Mouse (Mus musculus) adrenal gland, postnatal 36 days (tissue): ENCODE data around the gene Itpr1. TPM values are rescaled to one million over a fixed set of nuclear protein-coding genes. Genes with fewer than 3 reads are reported as not detected.

Experiments
- DNase-seq, 2 experiments: peaks; one replicate each; pipeline ENCODE4 v3.0.0; 2021; ENCODE audit warnings: mixed read lengths in 1 of 2
- total RNA-seq, 2 experiments: library from RNA; stranded (reverse); gene quantifications; 2 replicates each; pipeline ENCODE4 v1.2.3; 2021

The Itpr1 gene
- total RNA-seq, 2 experiments from 2014 or later, result 124 to 167 TPM

DNA sequence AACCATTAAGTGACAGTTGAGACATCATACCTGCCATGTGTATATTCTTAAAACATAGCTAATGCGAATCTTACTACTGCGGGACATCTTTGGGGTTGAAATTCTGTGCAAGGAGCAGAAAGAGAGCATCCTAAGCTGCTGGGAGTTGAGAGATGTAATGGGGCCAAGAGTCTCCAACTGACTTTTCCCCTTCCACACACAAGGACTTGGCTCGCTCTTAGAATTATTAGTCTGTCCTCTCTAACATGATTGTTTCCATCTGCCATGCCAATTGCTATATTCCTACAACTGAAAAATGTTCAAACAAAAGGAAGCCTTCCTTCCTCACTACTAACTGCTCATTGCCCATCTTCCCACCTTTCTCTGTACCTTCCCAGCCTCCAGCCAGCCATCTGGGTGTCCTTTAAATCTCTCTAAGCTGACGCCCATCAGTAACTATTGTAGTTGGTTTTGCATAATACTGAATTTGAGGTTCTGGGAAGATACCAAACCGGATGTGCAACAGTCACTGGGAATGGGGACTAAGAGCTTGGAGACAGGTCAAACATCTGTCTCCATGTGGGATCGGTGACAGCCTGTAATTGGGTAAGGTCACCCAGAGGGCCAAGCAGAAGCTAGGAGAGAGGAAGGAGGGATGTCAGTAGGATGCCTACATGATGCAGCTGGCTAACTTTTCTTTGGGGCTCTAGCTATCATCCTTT lies 177.9 kb downstream of the Itpr1 start:
- DNase-seq, result no peak

DNA sequence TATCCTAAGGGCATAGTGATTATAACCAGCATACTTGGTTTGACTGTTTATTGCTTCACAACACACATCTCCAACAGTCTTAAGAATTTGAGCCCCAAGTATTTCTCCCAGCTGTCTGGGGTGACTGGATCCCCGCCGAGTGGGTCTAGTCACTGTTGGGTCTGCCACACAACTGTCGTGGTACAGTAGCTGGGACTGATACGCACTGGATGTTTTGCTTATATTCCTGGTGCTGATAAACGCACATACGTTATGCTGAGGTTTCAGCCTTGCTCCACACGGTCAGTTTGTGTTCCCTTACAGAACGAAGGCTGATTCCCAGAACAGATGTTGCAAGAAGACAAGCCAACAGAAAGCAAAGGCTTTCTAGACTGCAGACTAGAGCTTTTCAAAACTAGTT lies 180.2 kb downstream of the Itpr1 start:
- DNase-seq, result no peak

DNA sequence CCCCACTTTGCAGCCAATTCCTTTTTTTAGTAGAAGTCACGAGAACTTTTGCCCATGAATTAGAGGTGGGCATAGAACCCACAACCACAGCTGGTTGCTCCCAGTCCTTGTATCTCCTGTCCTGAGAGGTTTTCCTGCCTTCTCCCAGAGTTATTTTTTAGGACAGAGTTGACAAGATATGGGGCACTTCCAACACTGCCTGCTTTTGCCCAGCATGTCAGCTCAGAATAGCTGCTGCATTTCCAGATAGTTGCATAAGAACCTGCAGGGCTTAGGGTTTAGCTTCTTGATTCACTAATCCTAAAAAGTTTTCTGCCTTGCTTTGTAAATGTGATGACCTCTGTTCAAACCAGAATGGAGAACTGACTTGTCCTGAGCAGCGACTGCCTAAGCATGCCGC lies 185.1 kb downstream of the Itpr1 start:
- no peak for DNase-seq

DNA sequence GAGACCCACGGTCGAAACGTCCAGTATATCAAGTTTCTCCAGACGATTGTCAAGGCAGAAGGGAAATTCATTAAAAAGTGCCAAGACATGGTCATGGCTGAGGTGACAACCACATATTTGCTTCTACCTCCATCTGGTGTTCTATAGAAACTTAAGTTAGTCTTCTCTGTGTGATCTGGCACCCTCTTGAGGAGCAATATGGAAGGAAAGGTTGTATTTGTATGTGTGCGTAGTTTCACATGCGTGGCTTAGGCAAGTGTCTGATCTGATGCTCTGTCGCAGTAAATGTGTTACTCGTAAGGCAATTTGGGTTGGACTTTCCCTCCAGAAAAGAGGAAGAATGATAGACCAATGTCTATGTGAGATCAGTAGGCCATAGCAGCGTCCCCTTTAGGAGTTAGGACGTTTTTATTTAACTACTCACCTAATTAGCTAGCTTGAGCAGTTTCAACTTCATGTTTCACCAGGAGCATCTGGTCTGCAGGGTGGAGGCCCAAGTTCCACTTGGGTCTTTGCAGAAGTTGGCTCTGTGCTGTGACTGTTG lies 188.6 kb downstream of the Itpr1 start:
- no peak for DNase-seq

DNA sequence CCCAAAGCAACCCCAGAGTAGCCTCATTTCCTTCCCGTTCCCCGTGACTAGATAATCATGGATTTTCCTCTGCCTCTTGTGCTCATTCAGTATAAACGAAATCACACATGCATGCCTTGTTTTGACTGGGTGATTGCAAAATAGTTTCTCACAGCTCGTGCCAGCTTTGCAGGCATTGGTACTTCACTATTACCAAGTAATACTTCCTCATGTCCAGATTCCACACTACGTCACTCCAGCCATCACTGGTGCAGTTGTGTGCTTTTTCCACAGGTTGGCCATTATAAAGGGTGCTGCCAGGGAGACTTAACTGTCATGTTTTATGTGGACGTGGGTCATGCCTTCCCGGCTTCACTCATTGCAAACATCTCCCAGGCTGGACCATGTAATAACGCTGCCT lies 191.8 kb downstream of the Itpr1 start:
- no peak for DNase-seq

DNA sequence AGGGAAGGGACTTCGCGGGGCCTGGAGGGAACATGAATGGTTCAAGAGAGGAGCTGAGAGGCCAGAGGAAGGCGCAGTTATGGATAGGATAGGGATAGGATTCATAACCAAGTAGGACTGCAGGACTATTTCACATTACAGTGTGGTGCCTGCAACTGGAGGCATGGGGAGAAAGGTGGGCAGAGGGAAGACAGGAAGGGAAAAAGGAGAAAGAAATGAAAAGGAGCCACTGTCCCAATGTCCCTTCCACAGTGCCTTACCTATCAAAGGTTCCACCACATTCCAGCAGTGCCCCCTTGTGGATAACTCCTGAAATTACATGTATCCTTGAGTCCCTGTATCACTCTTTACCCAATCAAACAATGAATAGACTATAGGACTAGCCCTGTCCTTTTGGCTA lies 195.2 kb downstream of the Itpr1 start:
- peak; percentile 27 to 61 for DNase-seq

DNA sequence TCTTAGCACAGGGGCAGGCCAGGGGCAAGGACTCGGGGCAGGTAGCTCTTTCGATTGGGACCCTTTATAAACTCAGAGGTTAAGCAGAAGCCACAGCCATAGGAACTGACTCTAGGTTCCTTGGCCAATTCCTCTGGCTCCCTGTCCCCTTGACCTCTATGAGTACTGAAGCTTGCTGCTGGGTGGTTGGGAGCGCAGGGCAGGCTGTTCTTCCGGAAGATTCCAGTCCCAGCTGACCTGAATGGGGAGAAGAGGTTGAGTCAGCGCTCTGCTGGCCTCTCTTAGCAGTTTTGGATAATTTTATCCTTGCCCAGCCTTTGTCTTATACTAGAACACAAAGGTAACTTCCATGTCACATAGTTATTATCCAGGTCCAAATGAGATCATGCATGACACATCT lies 195.8 kb downstream of the Itpr1 start:
- DNase-seq, result peak; percentile 28 to 50

DNA sequence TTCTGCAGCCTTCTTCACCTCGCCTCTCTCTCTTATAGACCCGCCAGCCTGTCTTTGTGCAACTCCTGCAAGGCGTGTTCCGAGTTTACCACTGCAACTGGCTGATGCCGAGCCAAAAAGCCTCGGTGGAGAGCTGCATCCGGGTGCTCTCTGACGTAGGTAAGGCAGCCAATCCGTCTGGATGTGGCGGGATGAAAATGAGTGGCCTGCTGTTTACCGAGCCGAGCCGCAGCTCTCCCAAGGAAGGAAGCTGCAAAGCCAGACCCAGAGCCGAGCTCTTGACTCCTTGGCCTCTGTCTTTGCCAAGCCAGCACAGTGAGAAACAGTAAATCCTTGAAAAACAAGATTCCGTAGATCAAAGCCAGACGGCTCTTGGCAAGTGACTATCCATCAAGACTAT lies 197.9 kb downstream of the Itpr1 start:
- peak; percentile 61 to 63 for DNase-seq

DNA sequence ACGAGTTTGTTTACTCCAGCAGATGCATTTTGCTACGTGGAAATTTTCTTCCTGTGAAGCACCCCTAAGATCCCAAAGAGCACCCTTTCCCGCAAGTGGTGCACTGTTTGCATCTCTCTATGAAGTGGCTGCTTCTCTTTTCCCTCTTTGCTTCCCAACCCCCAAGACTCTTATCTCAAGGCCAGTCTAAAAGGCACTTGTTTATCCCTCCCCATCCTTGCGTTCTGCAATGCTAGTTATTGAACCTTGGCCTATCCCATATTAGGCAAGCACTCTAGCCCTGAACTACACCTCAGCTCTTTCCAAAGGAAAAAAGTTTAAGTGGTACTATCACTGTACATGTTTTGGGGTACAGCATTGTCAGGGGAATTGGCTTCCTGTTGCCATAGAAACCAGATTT lies 198.3 kb downstream of the Itpr1 start:
- DNase-seq, result no peak

DNA sequence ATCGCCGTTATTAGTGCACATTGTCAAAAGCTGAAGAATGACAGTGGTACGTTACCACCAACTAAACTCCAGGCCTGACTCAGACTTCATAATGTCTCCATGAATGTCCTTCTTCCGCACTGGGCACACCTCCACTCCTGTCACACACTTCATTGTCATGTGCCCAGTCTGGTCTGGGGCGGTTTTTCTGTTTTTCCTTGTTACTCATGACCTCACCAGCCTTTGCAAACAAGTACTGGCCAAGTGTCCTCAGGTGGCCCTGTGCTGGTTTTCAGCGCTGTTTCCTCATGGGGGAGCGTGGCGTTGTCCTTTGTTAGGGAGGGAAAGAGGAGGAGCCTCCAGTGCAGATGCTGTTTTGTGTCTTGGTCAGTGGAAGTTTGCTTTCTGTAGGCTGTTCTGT lies 200.1 kb downstream of the Itpr1 start:
- DNase-seq, result peak in 1 of 2 experiments; percentile 61

DNA sequence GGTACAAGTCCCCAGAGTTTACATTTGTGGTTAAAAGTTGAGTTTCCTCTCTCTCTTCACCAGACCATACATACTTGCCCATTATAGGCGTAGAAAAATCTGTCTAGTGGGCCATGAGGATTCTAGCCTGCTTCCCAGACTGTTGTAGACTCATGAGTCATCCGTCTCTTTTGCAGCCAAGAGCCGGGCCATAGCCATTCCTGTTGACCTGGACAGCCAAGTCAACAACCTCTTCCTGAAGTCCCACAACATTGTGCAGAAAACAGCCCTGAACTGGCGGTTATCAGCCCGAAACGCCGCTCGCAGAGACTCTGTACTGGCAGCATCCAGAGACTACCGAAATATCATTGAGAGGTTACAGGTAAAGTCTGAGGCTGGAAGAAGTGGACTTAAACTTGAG lies 200.7 kb downstream of the Itpr1 start:
- no peak for DNase-seq

DNA sequence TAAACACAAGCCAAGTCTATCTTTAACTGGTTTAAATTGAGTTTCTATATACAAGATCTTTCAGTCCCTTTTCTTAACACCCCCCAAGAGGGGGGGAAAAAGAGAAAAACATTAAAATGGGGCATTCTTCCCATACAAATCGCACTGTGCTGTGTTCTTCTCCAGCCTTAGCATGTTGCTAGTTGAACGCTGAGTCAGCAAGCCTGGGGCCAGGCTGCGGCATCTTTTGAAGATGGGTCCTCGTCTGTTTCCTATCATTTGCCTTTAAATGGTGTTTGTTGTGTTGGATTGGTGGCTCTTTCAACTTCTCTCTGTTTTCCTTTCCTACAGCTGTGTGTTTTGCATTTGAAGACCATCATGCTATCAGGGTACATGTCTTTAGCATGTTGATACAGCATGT lies 203.0 kb downstream of the Itpr1 start:
- no peak for DNase-seq

DNA sequence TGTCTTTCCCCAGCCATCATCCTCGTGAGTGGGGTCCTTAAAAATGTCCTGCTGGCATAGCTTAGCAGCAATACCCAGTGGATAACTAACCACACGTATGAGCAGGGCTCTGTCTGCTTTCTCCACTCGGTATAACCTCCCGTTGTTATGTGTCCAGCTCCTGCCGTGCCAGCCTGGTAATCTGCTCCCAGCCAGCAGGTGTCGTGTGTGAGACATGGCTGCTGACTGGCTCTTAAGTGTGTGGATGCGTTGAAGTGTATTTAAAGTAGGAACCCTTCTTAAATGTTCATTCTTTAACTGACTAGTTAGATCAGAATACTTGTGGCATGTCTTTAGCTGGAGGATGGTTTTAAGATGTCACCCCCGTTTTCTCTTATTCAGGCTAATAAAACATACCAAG lies 204.6 kb downstream of the Itpr1 start:
- DNase-seq, result peak; percentile 66 to 69

DNA sequence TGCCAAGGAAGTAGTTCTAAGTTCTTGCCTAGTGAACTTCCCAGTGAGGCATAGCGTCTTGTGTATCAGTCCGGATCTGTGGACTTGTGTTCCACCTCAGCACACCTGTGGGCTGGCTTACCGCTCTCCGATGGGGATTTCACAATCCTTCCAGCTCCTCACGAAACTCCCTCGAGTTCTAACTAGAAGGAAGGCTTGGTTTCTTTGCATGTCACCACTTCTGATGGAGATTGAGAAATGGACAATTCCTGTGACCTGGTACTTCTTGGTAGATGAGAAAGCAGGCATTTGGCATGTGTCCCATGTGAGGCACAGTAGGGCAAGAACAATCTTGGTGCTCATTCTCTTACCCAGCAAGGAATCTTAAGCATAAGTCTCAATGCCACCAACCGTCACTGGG lies 205.3 kb downstream of the Itpr1 start:
- DNase-seq, result no peak

DNA sequence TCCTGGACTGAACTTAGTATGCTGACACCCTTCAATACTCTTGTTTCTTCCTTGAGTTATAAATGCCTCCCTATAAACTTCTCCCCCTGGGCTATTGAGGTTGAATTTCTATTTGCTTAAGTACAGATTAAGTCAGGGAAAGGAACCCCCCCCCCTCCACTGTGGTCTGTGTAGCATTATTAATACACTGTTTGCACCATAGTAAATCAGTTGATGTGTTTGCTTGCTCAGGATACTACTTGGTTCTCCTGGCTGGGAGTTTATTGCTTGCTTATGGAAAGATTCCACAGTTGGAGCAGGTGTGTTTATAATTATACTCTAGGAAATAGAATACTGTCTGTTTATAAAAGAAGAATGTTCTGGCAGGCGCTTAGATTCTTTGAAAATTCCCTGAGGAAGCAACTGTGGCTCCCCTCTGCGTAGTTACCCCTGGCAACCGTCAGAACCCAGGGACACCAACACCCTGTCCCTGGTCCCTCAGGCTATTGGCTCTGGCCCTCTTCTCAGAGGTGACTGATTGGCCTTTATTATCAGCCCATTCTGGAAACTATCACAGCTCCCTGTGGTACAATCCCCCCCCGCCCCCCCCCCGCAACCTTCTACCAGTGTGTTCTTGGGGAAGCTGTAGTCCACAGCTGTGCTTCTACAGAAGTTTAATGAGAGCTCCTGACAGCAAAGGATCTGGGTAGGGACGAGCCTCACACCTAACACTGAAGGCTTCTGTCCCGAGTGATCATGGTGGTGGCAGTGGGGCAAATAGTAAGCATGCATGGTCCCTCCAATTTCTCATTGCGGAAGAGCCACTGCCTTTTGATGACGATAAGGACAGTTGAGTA lies 212.1 kb downstream of the Itpr1 start:
- DNase-seq, result no peak

DNA sequence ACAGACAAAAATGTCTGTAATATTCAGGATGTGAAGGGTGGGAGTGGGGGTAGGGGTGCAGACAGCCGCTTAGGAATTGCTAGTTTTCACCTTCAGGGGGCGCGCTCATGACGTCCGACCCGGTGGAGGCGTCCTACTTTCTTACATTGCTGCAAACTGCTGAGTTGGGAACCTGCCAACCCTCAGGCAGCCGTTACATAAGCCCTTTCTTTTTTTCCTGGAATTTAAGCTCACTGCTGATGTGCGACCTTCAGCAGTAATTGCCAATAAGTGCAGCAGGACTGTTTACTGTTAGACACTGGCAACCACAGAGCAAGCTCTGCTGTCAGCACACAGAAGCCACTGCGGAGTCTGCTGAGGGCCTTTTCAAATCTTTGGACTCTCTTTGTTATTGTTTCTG lies 213.9 kb downstream of the Itpr1 start:
- DNase-seq, result peak; percentile 91 to 92

DNA sequence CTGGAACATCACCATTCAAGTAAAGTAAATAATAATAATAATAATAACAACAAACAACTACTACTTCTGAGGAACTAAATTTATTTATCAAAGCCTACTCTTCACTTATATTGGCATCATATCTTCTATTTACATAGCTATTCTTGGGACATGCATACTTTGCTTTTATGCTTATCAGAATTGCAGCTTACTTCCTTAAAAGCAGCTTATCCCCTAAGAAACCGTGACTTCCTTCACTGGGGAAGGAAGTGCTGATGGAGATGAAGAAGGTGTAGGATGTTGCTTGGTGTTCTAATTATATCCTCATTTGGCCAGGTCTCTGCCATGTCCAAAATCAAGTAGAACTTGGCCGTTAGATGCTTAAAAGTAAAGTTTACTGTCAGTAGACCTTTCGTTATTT lies 215.5 kb downstream of the Itpr1 start:
- DNase-seq, result no peak

DNA sequence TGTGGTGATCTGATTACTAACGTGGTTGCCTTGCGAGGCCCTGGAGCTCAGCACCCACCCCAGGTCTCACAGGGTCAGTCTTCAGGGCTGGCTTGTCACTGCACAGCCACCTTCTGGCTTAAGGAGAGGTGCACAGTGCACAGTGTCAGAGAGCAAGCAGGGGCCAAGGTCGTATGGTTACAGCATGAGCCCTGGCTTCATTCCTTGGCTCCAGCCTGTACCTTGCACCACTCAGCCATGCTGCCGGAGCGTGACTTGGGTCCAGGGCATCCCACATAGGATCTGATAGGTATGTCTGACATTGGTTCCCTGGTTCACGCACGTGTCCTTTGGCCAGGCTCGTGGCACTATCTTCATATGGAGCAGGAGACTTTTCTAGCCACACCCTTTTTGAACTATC lies 217.1 kb downstream of the Itpr1 start:
- peak; percentile 67 to 76 for DNase-seq

DNA sequence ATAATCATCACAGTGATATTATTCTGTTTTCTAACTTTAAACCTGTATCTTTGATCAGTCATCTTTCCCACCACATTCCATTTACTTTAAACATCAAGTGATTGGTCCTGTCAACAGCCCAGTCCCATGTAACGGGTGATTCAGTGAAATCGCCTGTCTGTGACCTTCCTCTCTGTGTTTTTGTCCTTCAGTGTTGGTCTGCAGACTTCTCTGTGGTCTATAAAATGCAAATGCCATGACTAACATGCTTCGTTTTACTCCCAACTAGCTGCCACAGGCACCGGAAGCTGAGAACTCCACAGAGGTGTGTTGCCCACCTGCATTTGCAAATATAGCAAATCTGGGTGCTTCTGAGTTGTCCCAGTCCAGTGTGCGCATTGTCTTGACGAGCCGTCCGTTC lies 218.3 kb downstream of the Itpr1 start:
- peak in 1 of 2 experiments; percentile 35 for DNase-seq

DNA sequence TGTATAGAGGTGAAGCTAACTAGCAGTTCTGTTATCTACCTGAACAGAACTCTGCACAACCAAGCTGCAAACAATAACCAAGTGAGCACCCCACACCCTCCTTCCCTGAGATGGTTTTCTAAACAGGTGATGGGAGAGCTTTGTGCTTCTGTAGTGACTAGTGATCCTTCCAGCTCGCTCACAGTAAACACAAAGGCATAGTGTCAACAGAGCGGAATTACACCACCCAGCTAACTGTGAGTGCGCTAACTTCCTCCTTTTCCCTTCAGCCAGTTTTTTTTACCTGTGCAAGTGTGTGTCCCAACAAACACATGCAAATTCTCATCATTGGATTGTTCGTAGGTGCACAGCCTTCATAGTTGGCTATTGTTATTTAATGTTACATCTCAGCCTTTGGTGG lies 219.9 kb downstream of the Itpr1 start:
- no peak for DNase-seq

DNA sequence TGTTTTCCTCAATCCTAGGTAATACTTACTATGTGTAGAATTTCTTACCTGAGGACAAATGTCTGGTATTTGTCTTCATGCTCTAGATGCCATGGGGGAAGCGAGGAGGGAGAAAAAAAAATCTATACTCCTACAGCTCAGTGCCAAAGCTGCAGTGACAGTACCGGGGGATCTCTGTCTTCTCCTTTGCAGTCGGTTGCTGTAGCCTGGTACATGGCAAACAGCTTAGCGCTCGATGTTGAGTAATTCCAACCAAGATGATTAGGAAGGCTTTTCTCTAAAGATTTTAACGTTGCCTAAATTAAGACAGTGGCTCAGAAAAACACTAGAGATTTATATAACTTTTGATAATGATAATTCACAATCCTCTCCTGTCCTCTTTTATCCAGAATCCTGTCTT lies 221.9 kb downstream of the Itpr1 start:
- no peak for DNase-seq

DNA sequence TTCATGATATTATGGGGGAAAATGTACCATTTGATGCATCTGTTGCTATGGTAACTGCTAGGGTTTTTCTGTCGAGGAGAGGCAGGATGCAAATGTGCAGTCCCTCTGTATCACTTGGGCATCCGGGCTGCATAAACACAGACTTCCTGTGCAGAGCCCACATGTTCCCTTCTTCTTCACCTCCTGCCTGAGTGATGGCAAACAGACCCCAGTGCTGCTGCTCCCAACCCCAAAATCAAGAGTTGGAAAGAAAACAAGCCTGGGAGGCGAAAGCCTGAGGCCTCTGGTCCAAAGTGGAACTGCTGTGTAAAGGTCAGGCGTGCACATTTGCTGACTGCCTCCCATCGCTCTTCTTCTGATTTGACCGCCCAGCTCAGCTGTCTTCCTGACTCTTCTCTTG lies 222.6 kb downstream of the Itpr1 start:
- no peak for DNase-seq

DNA sequence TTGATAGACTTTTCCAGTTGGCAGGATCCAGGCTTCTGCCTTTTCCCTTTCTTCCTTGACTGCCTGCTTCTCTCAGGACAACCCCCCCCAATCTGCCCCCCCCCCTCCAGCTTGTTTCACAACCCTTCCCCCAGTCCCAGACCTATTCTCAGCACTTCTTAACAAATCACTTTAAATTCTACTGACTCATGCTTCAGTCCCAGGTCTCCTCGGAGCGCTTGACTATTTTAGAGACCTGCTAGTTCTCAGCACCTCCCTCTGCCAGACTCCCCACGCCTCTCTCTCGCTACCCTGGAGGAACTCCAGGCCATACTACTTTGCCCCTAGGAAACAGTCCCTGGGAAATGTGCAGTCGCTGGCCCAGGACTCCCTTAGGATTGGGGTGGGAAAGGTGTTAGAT lies 223.7 kb downstream of the Itpr1 start:
- DNase-seq, result peak; percentile 33 to 37

DNA sequence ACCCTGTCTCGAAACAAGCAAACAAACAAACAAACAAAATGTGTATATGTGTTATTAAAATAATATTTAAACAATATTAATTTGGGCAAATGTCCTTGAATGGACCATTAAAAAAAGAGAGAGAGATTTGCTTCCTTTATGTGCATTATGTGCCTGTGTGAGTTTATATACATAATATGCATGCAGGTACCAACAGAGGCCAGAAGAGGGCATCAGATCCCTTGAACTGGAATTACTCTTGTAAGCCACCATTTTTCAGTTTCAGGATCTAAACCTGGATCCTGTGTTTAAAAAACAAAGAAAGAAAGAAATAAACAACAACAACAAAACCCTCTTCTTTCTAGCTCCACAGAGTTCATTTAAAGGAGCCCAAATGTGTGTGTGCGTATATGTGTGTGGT lies 228.4 kb downstream of the Itpr1 start:
- DNase-seq, result no peak
